Mouse (Mus musculus): ENCODE measurements around the gene Spag7. TPM values are rescaled to one million over a fixed set of nuclear protein-coding genes. Genes with fewer than 3 reads are reported as not detected.

Spag7 gene
- polyA plus RNA-seq, 1 experiment from 2014 or later, result 72.4 TPM

GRCm38 (mm10) chr11:70638293-70638692 lies 30.9 kb downstream of the Spag7 start:
- Histone ChIP-seq H3K27ac (peak overlapping the region; percentile 89), H3K4me2 (peak overlapping the region; percentile 65), H3K4me1 (replicated peaks) (peaks cover 57% of the 10 kb centered on the region), H3K9ac (peak overlapping the region; percentile 67), H3K27me3 (no peaks in the 10 kb centered on the region), H3K9me3 (replicated peaks) (no peaks in the 10 kb centered on the region), H3K36me3 (no peaks in the 10 kb centered on the region), H3K4me3 (replicated peaks) (peak overlapping the region; percentile 39)
- ATAC-seq (ENCODE audit: low read depth) (peak; percentile 13; the same call in 1 of the 2 replicates), DNase-seq (no peak)
- 31% methylated on average over 1 of the region's 1 CpGs for WGBS (ENCODE audit: insufficient replicate concordance)

GRCm38 (mm10) chr11:70637764-70638163 lies 31.5 kb downstream of the Spag7 start:
- WGBS (ENCODE audit: insufficient replicate concordance), result 70% methylated on average over 1 of the region's 1 CpGs
- no peak for DNase-seq
- no peaks in the 10 kb centered on the region for H3K36me3 ChIP-seq
- no peak overlapping the region for H3K4me3 ChIP-seq (replicated peaks)
- H3K9ac ChIP-seq, result peak overlapping the region; percentile 67
- H3K4me1 ChIP-seq (replicated peaks), result peaks cover 57% of the 10 kb centered on the region
- no peaks in the 10 kb centered on the region for H3K27me3 ChIP-seq
- ATAC-seq (ENCODE audit: low read depth), result no peak
- peak overlapping the region; percentile 89 for H3K27ac ChIP-seq
- peak overlapping the region; percentile 65; the same call in 1 of the 2 replicates for H3K4me2 ChIP-seq
- no peaks in the 10 kb centered on the region for H3K9me3 ChIP-seq (replicated peaks)

GRCm38 (mm10) chr11:70635601-70636000 lies 33.6 kb downstream of the Spag7 start:
- Histone ChIP-seq H3K4me2 (no peak overlapping the region), H3K4me3 (replicated peaks) (no peak overlapping the region), H3K27ac (no peak overlapping the region; the same call in 1 of the 2 replicates), H3K9ac (no peak overlapping the region), H3K4me1 (replicated peaks) (peaks cover 47% of the 10 kb centered on the region), H3K27me3 (no peaks in the 10 kb centered on the region), H3K9me3 (replicated peaks) (no peaks in the 10 kb centered on the region), H3K36me3 (no peaks in the 10 kb centered on the region)
- no peak for ATAC-seq (ENCODE audit: low read depth)
- DNase-seq, result no peak
- 69% methylated on average over 4 of the region's 4 CpGs for WGBS (ENCODE audit: insufficient replicate concordance)

GRCm38 (mm10) chr11:70630129-70630528 lies 39.1 kb downstream of the Spag7 start:
- Histone ChIP-seq H3K4me1 (replicated peaks) (peaks cover 13% of the 10 kb centered on the region), H3K4me3 (replicated peaks) (no peak overlapping the region), H3K36me3 (no peaks in the 10 kb centered on the region), H3K4me2 (no peak overlapping the region; the same call in 1 of the 2 replicates), H3K9ac (peak overlapping the region; percentile 47), H3K9me3 (replicated peaks) (no peaks in the 10 kb centered on the region), H3K27me3 (no peaks in the 10 kb centered on the region), H3K27ac (peak overlapping the region; percentile 63)
- ATAC-seq (ENCODE audit: low read depth) (0 out of 2 replicates have a peak, but pooled peaks have one; percentile 42), DNase-seq (no peak)
- WGBS (ENCODE audit: insufficient replicate concordance), result 29% methylated on average over 7 of the region's 7 CpGs

GRCm38 (mm10) chr11:70629557-70629956 lies 39.7 kb downstream of the Spag7 start:
- Histone ChIP-seq H3K9ac (no peak overlapping the region), H3K4me2 (no peak overlapping the region), H3K4me3 (replicated peaks) (no peak overlapping the region), H3K4me1 (replicated peaks) (peaks cover 13% of the 10 kb centered on the region), H3K36me3 (no peaks in the 10 kb centered on the region), H3K27ac (no peak overlapping the region), H3K27me3 (no peaks in the 10 kb centered on the region), H3K9me3 (replicated peaks) (no peaks in the 10 kb centered on the region)
- DNase-seq, result no peak
- ATAC-seq (ENCODE audit: low read depth), result no peak
- WGBS (ENCODE audit: insufficient replicate concordance), result 26% methylated on average over 5 of the region's 5 CpGs

GRCm38 (mm10) chr11:70628431-70628830 lies 40.8 kb downstream of the Spag7 start:
- no peaks in the 10 kb centered on the region for H3K36me3 ChIP-seq
- H3K4me2 ChIP-seq, result no peak overlapping the region
- no peaks in the 10 kb centered on the region for H3K27me3 ChIP-seq
- peaks cover 13% of the 10 kb centered on the region for H3K4me1 ChIP-seq (replicated peaks)
- H3K4me3 ChIP-seq (replicated peaks), result no peak overlapping the region
- 26% methylated on average over 2 of the region's 2 CpGs for WGBS (ENCODE audit: insufficient replicate concordance)
- no peak overlapping the region for H3K9ac ChIP-seq
- no peaks in the 10 kb centered on the region for H3K9me3 ChIP-seq (replicated peaks)
- H3K27ac ChIP-seq, result no peak overlapping the region
- no peak for DNase-seq
- ATAC-seq (ENCODE audit: low read depth), result no peak

- no peak for ATAC-seq (ENCODE audit: low read depth)
- Histone ChIP-seq H3K4me1 (replicated peaks) (peaks cover 24% of the 10 kb centered on the region), H3K4me3 (replicated peaks) (no peak overlapping the region), H3K36me3 (no peaks in the 10 kb centered on the region), H3K9me3 (replicated peaks) (no peaks in the 10 kb centered on the region), H3K27ac (no peak overlapping the region), H3K9ac (no peak overlapping the region), H3K27me3 (no peaks in the 10 kb centered on the region), H3K4me2 (no peak overlapping the region)
- DNase-seq, result no peak
- 47% methylated on average over 4 of the region's 4 CpGs for WGBS (ENCODE audit: insufficient replicate concordance)
Measured at GRCm38 (mm10) chr11:70626877-70627276, 42.3 kb downstream of the Spag7 start.

GRCm38 (mm10) chr11:70625473-70625872 lies 43.7 kb downstream of the Spag7 start:
- peak; percentile 53 for DNase-seq

GRCm38 (mm10) chr11:70623053-70623742 lies 46.0 kb downstream of the Spag7 start:
- H3K27ac ChIP-seq, result no peak overlapping the region
- DNase-seq, result no peak
- H3K4me3 ChIP-seq (replicated peaks), result no peak overlapping the region
- no peak overlapping the region for H3K9ac ChIP-seq
- no peaks in the 10 kb centered on the region for H3K36me3 ChIP-seq
- no peaks in the 10 kb centered on the region for H3K27me3 ChIP-seq
- no peak for ATAC-seq (ENCODE audit: low read depth)
- H3K9me3 ChIP-seq (replicated peaks), result no peaks in the 10 kb centered on the region
- H3K4me1 ChIP-seq (replicated peaks), result peaks cover 16% of the 10 kb centered on the region; the same call in 1 of the 2 replicates
- no peak overlapping the region for H3K4me2 ChIP-seq
- 63% methylated on average over 10 of the region's 10 CpGs for WGBS (ENCODE audit: insufficient replicate concordance)

More at GRCm38 (mm10) chr11:70625473-70625872, 43.7 kb downstream of the Spag7 start:
- ATAC-seq (ENCODE audit: low read depth), result no peak
- H3K9me3 ChIP-seq (replicated peaks), result no peaks in the 10 kb centered on the region
- H3K4me2 ChIP-seq, result no peak overlapping the region
- no peak overlapping the region for H3K27ac ChIP-seq
- H3K4me3 ChIP-seq (replicated peaks), result no peak overlapping the region
- H3K4me1 ChIP-seq (replicated peaks), result peaks cover 24% of the 10 kb centered on the region
- H3K9ac ChIP-seq, result no peak overlapping the region
- no peaks in the 10 kb centered on the region for H3K36me3 ChIP-seq
- 28% methylated on average over 4 of the region's 4 CpGs for WGBS (ENCODE audit: insufficient replicate concordance)
- H3K27me3 ChIP-seq, result no peaks in the 10 kb centered on the region

- Histone ChIP-seq H3K27ac (no peak overlapping the region), H3K27me3 (0 out of 2 replicates have a peak, but pooled peaks cover under 1% of the 10 kb centered on the region), H3K4me1 (replicated peaks) (peaks cover 16% of the 10 kb centered on the region; the same call in 1 of the 2 replicates), H3K9ac (no peak overlapping the region), H3K4me2 (no peak overlapping the region), H3K36me3 (no peaks in the 10 kb centered on the region), H3K4me3 (replicated peaks) (no peak overlapping the region), H3K9me3 (replicated peaks) (no peaks in the 10 kb centered on the region)
- 46% methylated on average over 7 of the region's 7 CpGs for WGBS (ENCODE audit: insufficient replicate concordance)
- DNase-seq (peak; percentile 37), ATAC-seq (ENCODE audit: low read depth) (peak; percentile 78)
Measured at GRCm38 (mm10) chr11:70621972-70622814, 47.0 kb downstream of the Spag7 start.

- Histone ChIP-seq H3K4me3 (replicated peaks) (no peak within 1 kb of the TSS), H3K9ac (no peak within 1 kb of the TSS), H3K9me3 (replicated peaks) (no peaks in the 10 kb centered on the region), H3K4me2 (no peak within 1 kb of the TSS), H3K36me3 (no peaks in the 10 kb centered on the region), H3K27me3 (peaks cover 16% of the 10 kb centered on the region; the same call in 1 of the 2 replicates), H3K27ac (no peak within 1 kb of the TSS), H3K4me1 (replicated peaks) (peaks cover 35% of the 10 kb centered on the region)
- WGBS (ENCODE audit: insufficient replicate concordance), result 70% methylated on average over 1 of the region's 1 CpGs
- ATAC-seq (ENCODE audit: low read depth) (no peak), DNase-seq (no peak)
Measured at GRCm38 (mm10) chr11:70619101-70619500, 50.1 kb downstream of the Spag7 start, which contains the start of gene Chrne. TSS of gene Chrne (minus strand) at chr11:70619216.
